Mouse (Mus musculus) bone marrow, adult 2 months (tissue): ENCODE results near the gene Cep95. TPM values are rescaled to one million over a fixed set of nuclear protein-coding genes. Genes with fewer than 3 reads are reported as not detected.
"Not testable (repeated sequence)": the region's sequence is repeated elsewhere in the genome, so short reads cannot be mapped to it uniquely, and the experiment has no call there.

Experiments used
- H3K27ac ChIP-seq: fragments of 200-500 bp; 2 replicates; pipeline ENCODE4 v1.5.1; 2012; ENCODE audit warnings: low read depth, mild to moderate bottlenecking, control low read depth, inconsistent platforms, low read length; ENCODE audit not compliant: control insufficient read depth, poor library complexity, insufficient read depth
- H3K4me1 ChIP-seq: fragments of 200-500 bp; 2 replicates; pipeline ENCODE4 v1.6.1; 2011; ENCODE audit warnings: low read length; ENCODE audit not compliant: control insufficient read depth, insufficient read depth
- H3K4me3 ChIP-seq: fragments of 200-500 bp; replicated peaks from 2 replicates; pipeline ENCODE3; 2011; ENCODE audit warnings: mild to moderate bottlenecking, low read depth, low read length, control low read depth; ENCODE audit not compliant: control insufficient read depth
- CTCF ChIP-seq: fragments of 200-500 bp; IDR thresholded peaks from 2 replicates; pipeline ENCODE4 v1.5.1; 2011; ENCODE audit warnings: low read length, control low read depth; ENCODE audit not compliant: control insufficient read depth, insufficient read depth
- POLR2A ChIP-seq: fragments of 200-500 bp; IDR thresholded peaks from 2 replicates; pipeline ENCODE4 v1.6.1; 2011; ENCODE audit warnings: low read depth, mild to moderate bottlenecking, control low read depth, low read length, borderline replicate concordance; ENCODE audit not compliant: control insufficient read depth
- WGBS: fragments of 180-500 bp; shearing (Covaris S2); methylation state at CpG from one replicate; pipeline ENCODE4 v1.1.7; 2018; 5-methylcytosine and 5-hydroxymethylcytosine counted together
- polyA plus RNA-seq: library from polyadenylated mRNA; stranded (reverse); fragments of >200 nt; gene quantifications from 2 replicates; pipeline ENCODE4 v1.2.4, GENCODE M21; 2011; ENCODE audit warnings: low replicate concordance; ENCODE audit not compliant: missing spikeins, insufficient read depth, insufficient read length

Cep95 gene
- polyA plus RNA-seq, 1 experiment = 53.9 TPM

DNA sequence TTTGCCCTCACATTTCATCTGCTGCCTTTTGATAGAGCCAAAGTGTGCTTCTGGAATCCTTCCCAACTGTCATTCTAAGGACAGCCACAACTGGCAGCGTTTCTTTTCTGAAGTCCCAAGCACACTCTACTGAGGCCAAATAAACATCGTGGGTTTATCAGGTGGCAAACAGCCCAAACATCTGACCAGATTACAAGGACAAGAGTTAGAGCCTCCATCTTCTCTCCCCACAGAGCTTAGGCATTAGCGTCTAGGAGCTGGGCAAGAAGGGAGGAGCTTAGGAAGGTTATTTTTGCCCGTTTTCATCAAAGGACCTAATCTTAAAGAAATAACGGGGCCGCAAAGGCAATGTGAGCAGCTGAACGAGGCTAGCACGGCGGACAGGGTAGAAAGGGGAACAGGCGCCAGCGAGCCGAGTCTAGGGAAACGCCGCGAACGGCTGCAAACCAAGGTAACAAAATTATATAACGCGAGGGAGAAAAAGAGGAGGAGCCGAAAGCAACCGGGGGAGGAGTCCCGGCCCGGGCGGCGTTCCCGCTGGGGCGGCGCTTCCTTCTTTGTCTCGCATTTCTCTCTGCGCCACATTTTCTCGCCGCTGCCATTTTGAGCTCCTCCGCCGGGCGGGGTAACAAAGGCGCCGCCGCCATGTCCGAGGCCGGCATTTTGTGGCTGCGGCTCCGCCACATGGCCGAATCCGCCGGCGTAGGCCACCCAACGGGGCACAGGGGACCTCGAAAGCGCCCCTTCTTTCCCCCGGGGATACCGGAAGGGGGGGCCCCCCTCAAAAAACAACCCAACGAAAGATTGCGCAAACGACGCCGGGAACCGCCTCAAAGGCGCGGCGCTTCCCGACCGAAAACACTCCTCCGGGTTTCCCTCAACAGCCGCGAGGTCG, 1.7 kb upstream of the Cep95 start:
- Histone ChIP-seq H3K4me3 (peak overlapping the region; percentile 88), H3K4me1 (peaks cover 2% of the 10 kb centered on the region; the same call in 1 of the 2 replicates), H3K27ac (peak overlapping the region; percentile 99)
- under 1% methylated on average over 65 of the region's 65 CpGs for WGBS
- TF ChIP-seq POLR2A (peak; percentile 54; the same call in 1 of the 2 replicates), CTCF (no peak)

DNA sequence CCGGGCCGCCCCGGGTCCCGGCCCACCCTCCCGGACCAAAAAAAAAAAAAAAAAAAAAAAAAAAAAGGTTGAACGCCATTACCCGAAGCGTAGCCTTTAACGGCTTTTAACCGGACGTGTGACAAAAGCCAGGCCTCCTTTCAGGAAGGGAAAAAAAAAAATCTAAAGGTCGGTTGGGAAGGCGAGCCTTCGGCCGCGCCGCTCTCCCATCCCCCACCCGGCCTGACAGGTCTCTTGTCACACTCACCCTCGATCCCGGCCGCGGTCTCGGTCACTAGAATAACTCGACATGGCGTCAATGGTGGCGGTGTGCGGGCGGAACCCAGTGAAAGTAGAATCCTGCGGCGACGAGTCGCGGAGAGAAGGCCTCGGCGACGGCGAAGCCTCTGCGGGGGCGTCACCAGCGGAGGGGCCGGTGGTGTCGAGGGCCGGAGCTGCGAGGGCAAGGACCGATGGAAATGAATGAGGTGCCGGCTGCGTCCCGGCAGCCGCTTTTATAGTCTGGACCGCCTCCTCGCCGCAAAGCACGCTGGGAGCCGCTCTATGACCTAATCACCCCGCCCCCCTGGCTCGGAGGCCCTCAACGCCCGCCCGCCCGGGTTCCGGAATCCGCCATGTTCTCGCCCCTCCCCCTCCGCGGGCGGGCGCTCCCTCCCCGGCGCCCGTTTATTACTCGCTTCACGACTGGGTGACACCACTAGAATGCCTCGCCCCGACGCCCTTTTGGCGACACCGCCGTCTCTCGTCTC, 852 bp upstream of the Cep95 start:
- TF ChIP-seq POLR2A (peak; percentile 99), CTCF (no peak)
- peak overlapping the region; percentile 99 for H3K27ac ChIP-seq
- peaks cover 2% of the 10 kb centered on the region; the same call in 1 of the 2 replicates for H3K4me1 ChIP-seq
- peak overlapping the region; percentile 88 for H3K4me3 ChIP-seq
- under 1% methylated on average over 78 of the region's 79 CpGs for WGBS

DNA sequence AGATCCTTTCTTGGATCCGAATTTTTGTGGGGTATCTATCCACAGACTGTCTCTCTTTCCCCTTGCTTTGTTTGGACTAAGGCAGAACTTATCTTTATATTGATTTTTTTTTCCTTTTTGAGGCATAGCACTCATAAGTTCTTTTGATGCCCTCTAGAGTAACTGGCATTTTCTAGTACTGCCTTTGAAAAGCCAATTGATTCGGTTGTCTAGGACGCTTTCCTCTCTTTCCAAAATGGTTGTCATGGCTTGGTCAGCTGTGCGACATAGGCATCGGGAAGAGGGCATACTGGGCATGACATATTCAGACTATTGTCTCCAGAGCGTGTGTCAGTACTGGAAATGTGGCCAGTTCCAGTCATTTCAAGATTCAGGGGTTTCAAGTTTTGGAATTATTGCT, 597 bp downstream of the Cep95 start:
- no peak for TF ChIP-seq POLR2A
- no peak for TF ChIP-seq CTCF
- H3K4me3 ChIP-seq = peak overlapping the region; percentile 86
- H3K27ac ChIP-seq = peak overlapping the region; percentile 99
- under 1% methylated on average over 6 of the region's 6 CpGs for WGBS
- H3K4me1 ChIP-seq = peaks cover 2% of the 10 kb centered on the region; the same call in 1 of the 2 replicates

DNA sequence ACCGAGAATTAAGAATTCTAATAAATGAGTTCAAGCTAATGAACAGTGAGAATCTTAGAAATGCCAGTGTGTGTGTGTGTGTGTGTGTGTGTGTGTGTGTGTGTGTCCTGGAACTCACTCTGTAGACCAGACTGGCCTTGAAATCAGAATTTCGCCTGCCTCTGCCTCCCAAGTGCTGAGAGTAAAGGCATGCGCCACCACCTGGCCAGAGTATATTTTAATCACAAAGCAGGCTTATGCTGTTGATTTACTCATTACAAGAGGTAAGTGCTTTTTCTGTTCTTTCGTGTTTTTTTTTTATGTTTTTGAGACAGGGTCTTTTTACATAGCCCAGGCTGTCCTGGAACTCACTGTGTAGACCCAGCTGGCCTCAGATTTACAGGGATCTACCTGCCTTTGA, 4.8 kb downstream of the Cep95 start:
- Histone ChIP-seq H3K27ac (no peak overlapping the region), H3K4me3 (no peak overlapping the region), H3K4me1 (peaks cover 2% of the 10 kb centered on the region; the same call in 1 of the 2 replicates)
- TF ChIP-seq CTCF (peak; percentile 42; the same call in 1 of the 2 replicates), POLR2A (no peak)
- WGBS = 67% methylated on average over 4 of the region's 4 CpGs

DNA sequence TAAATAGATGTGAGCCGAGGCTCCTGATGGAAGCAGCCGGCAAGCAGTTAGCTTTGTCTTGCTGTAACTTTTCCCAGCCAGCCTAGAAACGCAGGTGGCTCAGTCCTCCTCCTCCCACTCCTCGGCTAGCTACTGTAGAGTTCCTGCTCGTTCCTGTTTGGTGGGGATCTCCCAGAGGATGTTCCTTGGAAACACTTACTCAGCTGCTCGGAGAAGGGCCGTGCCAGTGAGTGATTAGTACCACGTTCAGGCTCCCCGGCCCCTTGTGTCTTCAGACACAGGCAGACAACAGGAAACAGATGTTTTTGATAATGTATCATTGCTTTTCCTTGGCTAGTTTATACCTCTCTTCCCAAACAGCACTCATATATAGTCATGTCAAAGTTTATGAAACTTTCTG, 6.6 kb downstream of the Cep95 start:
- no peaks in the 10 kb centered on the region; the same call in 1 of the 2 replicates for H3K4me1 ChIP-seq

DNA sequence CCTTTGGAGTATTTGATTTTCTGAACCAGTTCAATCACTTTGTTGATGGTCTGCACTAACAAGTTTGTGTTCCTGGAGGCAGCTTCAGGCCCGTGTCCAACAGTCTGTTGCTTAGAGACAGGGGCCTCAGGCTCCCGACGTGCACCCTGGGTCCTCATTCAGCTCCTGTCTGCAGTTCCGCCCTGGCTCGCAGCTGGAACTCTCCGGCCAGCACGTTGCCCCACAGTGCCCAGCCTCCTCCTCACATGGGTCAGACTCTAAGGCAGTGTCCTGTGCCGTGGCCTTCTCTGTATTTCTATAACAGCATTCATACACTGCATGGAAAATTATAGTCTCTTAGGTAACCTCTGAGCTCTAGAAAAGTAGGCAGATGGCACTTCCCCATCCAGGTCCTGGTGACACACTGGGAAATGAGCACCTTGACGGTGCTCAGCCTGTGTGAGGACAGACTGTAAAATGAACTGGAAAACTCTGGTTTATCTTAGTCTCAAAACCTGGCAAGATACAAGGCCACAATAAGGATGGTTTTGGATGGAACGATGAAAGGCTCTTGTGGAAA, 13.1 kb downstream of the Cep95 start:
- Histone ChIP-seq H3K27ac (no peak overlapping the region), H3K4me1 (no peaks in the 10 kb centered on the region), H3K4me3 (no peak overlapping the region)
- TF ChIP-seq CTCF = no peak
- no peak for TF ChIP-seq POLR2A
- WGBS = 94% methylated on average over 10 of the region's 10 CpGs

More for the DNA sequence above, 6.6 kb downstream of the Cep95 start:
- 69% methylated on average over 9 of the region's 9 CpGs for WGBS
- H3K27ac ChIP-seq = no peak overlapping the region
- TF ChIP-seq CTCF = no peak
- TF ChIP-seq POLR2A = no peak
- H3K4me3 ChIP-seq = no peak overlapping the region

DNA sequence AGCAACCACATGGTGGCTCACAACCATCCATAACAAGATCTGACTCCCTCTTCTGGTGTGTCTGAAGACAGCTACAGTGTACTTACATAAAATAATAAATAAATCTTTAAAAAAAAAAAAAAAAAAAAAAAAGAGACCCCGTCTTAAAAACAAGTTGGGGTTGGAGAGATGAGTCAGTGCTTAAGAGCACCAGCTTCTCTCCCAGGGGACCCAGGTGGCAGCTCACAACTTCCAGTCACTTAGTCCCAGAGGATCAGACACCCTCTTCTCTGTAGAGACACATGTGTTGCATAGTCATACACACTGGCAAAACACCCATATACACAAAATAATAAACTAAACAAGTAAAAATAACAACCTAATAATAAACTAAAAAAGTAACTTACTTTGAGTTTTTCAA, 18.4 kb downstream of the Cep95 start:
- not testable (repeated sequence) for H3K27ac ChIP-seq, H3K4me3 ChIP-seq, H3K4me1 ChIP-seq
- 67% methylated on average over 1 of the region's 1 CpGs for WGBS

DNA sequence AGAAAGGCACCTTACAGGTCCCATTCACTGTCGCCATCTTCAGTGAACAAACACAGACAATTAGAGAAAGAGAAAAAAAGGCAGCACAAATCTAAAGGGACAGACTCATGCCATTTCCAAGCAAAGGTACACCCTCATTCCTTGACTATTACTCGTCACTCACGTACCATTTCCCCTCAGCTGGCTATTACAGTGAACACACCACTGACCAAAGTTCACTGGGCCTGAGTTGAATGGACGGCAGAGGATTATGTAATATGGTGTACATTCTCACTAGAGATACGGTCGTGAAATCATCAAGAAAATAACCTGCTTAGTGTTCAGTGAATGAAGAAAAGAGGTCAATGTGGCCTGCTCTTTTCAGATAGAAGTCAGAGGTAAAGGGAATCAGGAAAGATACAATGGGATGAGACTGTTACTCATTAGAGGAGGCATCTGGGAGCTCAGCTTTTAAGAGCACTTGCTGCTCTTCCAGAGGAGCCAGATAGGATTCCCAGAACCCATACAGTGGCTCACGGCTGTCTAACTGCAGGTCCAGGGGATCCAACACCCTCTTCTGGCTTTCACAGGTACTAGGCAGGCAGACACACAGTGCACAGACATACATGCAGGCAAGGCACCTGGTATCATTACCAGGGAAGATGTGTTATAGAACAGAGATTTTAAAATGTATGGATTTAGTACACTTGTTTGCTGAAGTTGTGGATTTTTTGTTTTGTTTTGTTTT, 23.5 kb downstream of the Cep95 start:
- 88% methylated on average over 7 of the region's 7 CpGs for WGBS
- Histone ChIP-seq H3K27ac (no peak overlapping the region), H3K4me3 (no peak overlapping the region), H3K4me1 (no peaks in the 10 kb centered on the region)
- TF ChIP-seq POLR2A = no peak
- TF ChIP-seq CTCF = no peak
